Comparison of ENCODE assay signal across 21 mouse cellular contexts in genomic region chr8:123882412-123882811, GRCm38 (mm10). TPM values are rescaled to one million over a fixed set of nuclear protein-coding genes. Genes with fewer than 3 reads are reported as not detected.
"Had no signal": no experiment of that assay in that cellular context is flagged by ENCODE, and none has a peak within 500 bp of the region (broad histone marks: within the 10 kb centered on the region; RNA-seq: fewer than 3 reads in every experiment).

No protein-coding gene starts in this region.

- DNase-seq: kidney, adult 2 months; kidney, postnatal 25 days; liver; lung, adult 18-20 months; lung, postnatal 10 days; lung, postnatal 36 days; thymus, adult 2 months; thymus, postnatal 14 days; thymus, postnatal 4 days had no signal

- H3K4me2 ChIP-seq: limb, embryonic 12.5 days; liver, embryonic 12.5 days; liver, embryonic 15.5 days; lung, embryonic 15.5 days; midbrain, embryonic 12.5 days; midbrain, embryonic 15.5 days; neural tube, embryonic 13.5 days had no signal

- H3K9me3 ChIP-seq: limb, embryonic 12.5 days; liver, embryonic 12.5 days; liver, embryonic 15.5 days; lung, embryonic 15.5 days; midbrain, embryonic 12.5 days; midbrain, embryonic 15.5 days; neural tube, embryonic 13.5 days had no signal

- H3K36me3 ChIP-seq: limb, embryonic 12.5 days; liver, embryonic 12.5 days; liver, embryonic 15.5 days; lung, embryonic 15.5 days; midbrain, embryonic 12.5 days; midbrain, embryonic 15.5 days; neural tube, embryonic 13.5 days had no signal

- ATAC-seq: intestine, embryonic 16.5 days; liver, embryonic 12.5 days; midbrain, embryonic 15.5 days had no signal

- H3K9ac ChIP-seq: limb, embryonic 12.5 days; liver, embryonic 12.5 days; liver, embryonic 15.5 days; lung, embryonic 15.5 days; midbrain, embryonic 12.5 days; midbrain, embryonic 15.5 days; neural tube, embryonic 13.5 days had no signal

- H3K4me3 ChIP-seq: limb, embryonic 12.5 days; liver, embryonic 12.5 days; liver, embryonic 15.5 days; lung, embryonic 15.5 days; midbrain, embryonic 12.5 days; midbrain, embryonic 15.5 days; neural tube, embryonic 13.5 days had no signal

- H3K27ac ChIP-seq: kidney, postnatal 0 days; limb, embryonic 12.5 days; liver, embryonic 12.5 days; liver, embryonic 15.5 days; lung, embryonic 15.5 days; midbrain, embryonic 12.5 days; midbrain, embryonic 15.5 days; neural tube, embryonic 13.5 days; stomach, postnatal 0 days had no signal

- H3K4me1 ChIP-seq: liver, embryonic 12.5 days; liver, embryonic 15.5 days had no signal

RNA-seq across cellular contexts. Expression of gene Acta1, which starts 12.1 kb away (rescaled TPM):
- total RNA-seq: megakaryocyte, adult 5-6 weeks; neutrophil, adult 5-6 weeks had no signal
